ENCODE assay signal across 29 mouse cellular contexts in genomic region chr6:30569331-30569730, GRCm38 (mm10). TPM values are rescaled to one million over a fixed set of nuclear protein-coding genes. Genes with fewer than 3 reads are reported as not detected.
A peak's percentile ranks its signal among the peaks of the same experiment; 100 is the strongest.
DNase-seq lines count a peak whose midpoint lies in the region; ATAC-seq and TF ChIP-seq lines count a peak whose summit lies in the region.
"Had no signal": no experiment of that assay in that cellular context is flagged by ENCODE, and none has a peak within 500 bp of the region (broad histone marks: within the 10 kb centered on the region; RNA-seq: fewer than 3 reads in every experiment).

No protein-coding gene starts in this region.

- no peak for TF ChIP-seq EP300 in heart, adult 2 months (IDR thresholded peaks at IDR 0.05; ENCODE audit: insufficient read depth, low read depth, low read length)

- intact Hi-C loops in heart, adult 2 months (cut with DNase I): no loop called here
- intact Hi-C loops in left cerebral cortex, adult 2 months (cut with DNase I): no loop called here
- intact Hi-C loops in left cerebral cortex, postnatal 10 days (cut with DNase I): no loop called here

- no peaks in the 10 kb centered on the region for H3K79me2 ChIP-seq in heart, adult 2 months (replicated peaks; ENCODE audit: control insufficient read depth, insufficient read depth, low read length)

- H3K4me3 ChIP-seq in heart, embryonic 10.5 days: no peak overlapping the region
- H3K4me3 ChIP-seq in heart, adult 2 months: no peak overlapping the region
- no peak overlapping the region for H3K4me3 ChIP-seq in left cerebral cortex, adult 2 months
- H3K4me3 ChIP-seq in limb, embryonic 15.5 days: no peak overlapping the region
- H3K4me3 ChIP-seq: forebrain, embryonic 13.5 days; limb, embryonic 12.5 days; liver, embryonic 12.5 days had no signal

- 88% methylated on average over 10 of the region's 10 CpGs for WGBS in heart, embryonic 10.5 days
- 94% methylated on average over 10 of the region's 10 CpGs for WGBS in heart, adult 2 months
- 61% methylated on average over 10 of the region's 10 CpGs for WGBS in limb, embryonic 15.5 days

- H3K4me1 ChIP-seq in heart, embryonic 10.5 days: peaks cover 49% of the 10 kb centered on the region
- no peaks in the 10 kb centered on the region; the same call in 1 of the 2 replicates for H3K4me1 ChIP-seq in heart, adult 2 months (ENCODE audit: control insufficient read depth, insufficient read depth, low read length)
- H3K4me1 ChIP-seq in limb, embryonic 15.5 days: peaks cover 32% of the 10 kb centered on the region
- H3K4me1 ChIP-seq: liver, embryonic 12.5 days had no signal

- H3K36me3 ChIP-seq in heart, embryonic 10.5 days: no peaks in the 10 kb centered on the region
- no peaks in the 10 kb centered on the region for H3K36me3 ChIP-seq in heart, adult 2 months (ENCODE audit: control insufficient read depth, insufficient read depth, low read length)
- H3K36me3 ChIP-seq in limb, embryonic 15.5 days: no peaks in the 10 kb centered on the region
- H3K36me3 ChIP-seq: liver, embryonic 12.5 days had no signal

- no peak overlapping the region for H3K9ac ChIP-seq in heart, adult 2 months (ENCODE audit: low read depth, low read length)
- H3K9ac ChIP-seq in limb, embryonic 15.5 days: no peak overlapping the region
- H3K9ac ChIP-seq: limb, embryonic 12.5 days; liver, embryonic 12.5 days had no signal

- no peak for TF ChIP-seq CTCF in heart, adult 2 months (IDR thresholded peaks at IDR 0.05)
- TF ChIP-seq CTCF in left cerebral cortex, adult 2 months (IDR thresholded peaks at IDR 0.05): no peak

- no peak for DNase-seq in heart, embryonic 10.5 days (ENCODE audit: low spot score)
- DNase-seq in heart, adult 2 months: no peak
- DNase-seq in left cerebral cortex, adult 2 months (ENCODE audit: extremely low spot score in 1 of 2, low spot score in 2 of 2): peak in 1 of 2 experiments; percentile 45
- no peak for DNase-seq in left cerebral cortex, postnatal 10 days (ENCODE audit: extremely low spot score in 1 of 2, low spot score in 2 of 2)
- DNase-seq in right cerebral cortex, adult 18-20 months: peak; percentile 69
- no peak for DNase-seq in right cerebral cortex, postnatal 4 days
- DNase-seq: adrenal gland, postnatal 36 days; cerebellum, adult 11 months; cerebellum, adult 9-11 months; gastrocnemius, postnatal 10 days; heart, postnatal 36 days; kidney, adult 8-10 months; kidney, postnatal 10 days; lung, adult 18-20 months; lung, postnatal 10 days had no signal

- ATAC-seq in limb, embryonic 15.5 days (ENCODE audit: insufficient number of reproducible peaks, low FRiP score, low TSS enrichment, low read depth): no peak
- ATAC-seq in erythroid progenitor cell, adult 5-6 weeks (replicated peaks; ENCODE audit: low FRiP score, poor library complexity, severe bottlenecking): no peak
- ATAC-seq: CD4-positive, CD25-positive, alpha-beta regulatory T cell, adult 4 months; forebrain, embryonic 13.5 days; inflammation-experienced regulatory T-cells, adult 6 months; liver, embryonic 12.5 days had no signal

- H3K27me3 ChIP-seq in heart, embryonic 10.5 days (ENCODE audit: insufficient read depth, poor library complexity, severe bottlenecking): no peaks in the 10 kb centered on the region
- no peaks in the 10 kb centered on the region for H3K27me3 ChIP-seq in heart, adult 2 months (ENCODE audit: control insufficient read depth, insufficient read depth, low read length)
- H3K27me3 ChIP-seq in limb, embryonic 15.5 days: no peaks in the 10 kb centered on the region
- H3K27me3 ChIP-seq: forebrain, embryonic 13.5 days; limb, embryonic 12.5 days had no signal

- H3K4me2 ChIP-seq in limb, embryonic 15.5 days: no peak overlapping the region
- H3K4me2 ChIP-seq: forebrain, embryonic 13.5 days; limb, embryonic 12.5 days; liver, embryonic 12.5 days; midbrain, embryonic 11.5 days had no signal

- TF ChIP-seq POLR2A in heart, adult 2 months (IDR thresholded peaks at IDR 0.05; ENCODE audit: insufficient read depth, low read depth, low read length): no peak

- peak overlapping the region; percentile 71 for H3K27ac ChIP-seq in heart, embryonic 10.5 days
- H3K27ac ChIP-seq in heart, adult 2 months: no peak overlapping the region
- peak overlapping the region; percentile 81 for H3K27ac ChIP-seq in left cerebral cortex, adult 2 months
- H3K27ac ChIP-seq in limb, embryonic 15.5 days: peak overlapping the region; percentile 29; the same call in 1 of the 2 replicates
- H3K27ac ChIP-seq: forebrain, embryonic 13.5 days; liver, embryonic 12.5 days had no signal

- H3K9me3 ChIP-seq in heart, embryonic 10.5 days: no peaks in the 10 kb centered on the region
- H3K9me3 ChIP-seq in limb, embryonic 15.5 days: no peaks in the 10 kb centered on the region
- H3K9me3 ChIP-seq: forebrain, embryonic 13.5 days; limb, embryonic 12.5 days; liver, embryonic 12.5 days had no signal

RNA-seq across cellular contexts. Expression of gene Cpa4, which starts 1.2 kb away (rescaled TPM):
- polyA plus RNA-seq in heart, embryonic 10.5 days (2016; fragmentation: Nextera tagmentation; extraction: Ambion mirVana): 1.2 and 1.7 TPM in 2 replicates
- total RNA-seq in heart, adult 2 months (2021): not detected
- polyA plus RNA-seq in heart, adult 2 months (2012; rRNA removed): not detected in 2 replicates
- under 1 TPM in 1 of 2 experiments, not detected in 1; 0.16 TPM for total RNA-seq in left cerebral cortex, adult 2 months (2021)
- under 1 TPM; 0.15 to 0.16 TPM for total RNA-seq in left cerebral cortex, postnatal 10 days (2021)
- polyA plus RNA-seq in limb, embryonic 15.5 days (2015; fragmentation: Nextera tagmentation; extraction: Ambion mirVana): 5.2 and 6.3 TPM in 2 replicates
- total RNA-seq in erythroid progenitor cell, adult 5-6 weeks (2015; ENCODE audit: low replicate concordance): not detected in 2 replicates
- total RNA-seq in erythroid progenitor cell, adult 5-6 weeks (2017; ENCODE audit: low replicate concordance): not detected in 2 replicates
- total RNA-seq: common myeloid progenitor, adult 5-6 weeks; granulocyte monocyte progenitor cell, adult 5-6 weeks; heart, postnatal 36 days; layer of hippocampus, postnatal 14 days had no signal
- polyA plus RNA-seq: CD4-positive, CD25-positive, alpha-beta regulatory T cell, adult 4 months; inflammation-experienced regulatory T-cells, adult 6 months; thymus, postnatal 0 days had no signal

RNA-seq across cellular contexts. Expression of gene Cpa2, which starts 27.9 kb away (rescaled TPM):
- polyA plus RNA-seq in heart, embryonic 10.5 days (2016; fragmentation: Nextera tagmentation; extraction: Ambion mirVana): 17.8 and 29.1 TPM in 2 replicates
- total RNA-seq in heart, adult 2 months (2021): not detected
- polyA plus RNA-seq in heart, adult 2 months (2012; rRNA removed): 0.12 TPM in 1 of 2 replicates, not detected in the other
- 1 to 10 TPM in 1 of 2 experiments, under 1 TPM in 1; 0.61 to 1.2 TPM for total RNA-seq in left cerebral cortex, adult 2 months (2021)
- total RNA-seq in left cerebral cortex, postnatal 10 days (2021): 1 to 10 TPM; 3.6 to 4.6 TPM
- polyA plus RNA-seq in limb, embryonic 15.5 days (2015; fragmentation: Nextera tagmentation; extraction: Ambion mirVana): 4.8 and 6.7 TPM in 2 replicates
- not detected in 2 replicates for total RNA-seq in erythroid progenitor cell, adult 5-6 weeks (2015; ENCODE audit: low replicate concordance)
- total RNA-seq in erythroid progenitor cell, adult 5-6 weeks (2017; ENCODE audit: low replicate concordance): not detected in 2 replicates
- total RNA-seq: common myeloid progenitor, adult 5-6 weeks; heart, postnatal 36 days had no signal

RNA-seq across cellular contexts. Expression of gene Cpa5, which starts 41.5 kb away (rescaled TPM):
- polyA plus RNA-seq in heart, embryonic 10.5 days (2016; fragmentation: Nextera tagmentation; extraction: Ambion mirVana): 0.97 and 2.1 TPM in 2 replicates
- total RNA-seq in heart, adult 2 months (2021): not detected
- not detected in 2 replicates for polyA plus RNA-seq in heart, adult 2 months (2012; rRNA removed)
- not detected for total RNA-seq in left cerebral cortex, adult 2 months (2021)
- not detected for total RNA-seq in left cerebral cortex, postnatal 10 days (2021)
- 0.27 and 0.83 TPM in 2 replicates for polyA plus RNA-seq in limb, embryonic 15.5 days (2015; fragmentation: Nextera tagmentation; extraction: Ambion mirVana)
- total RNA-seq in erythroid progenitor cell, adult 5-6 weeks (2015; ENCODE audit: low replicate concordance): not detected in 2 replicates
- not detected in 2 replicates for total RNA-seq in erythroid progenitor cell, adult 5-6 weeks (2017; ENCODE audit: low replicate concordance)
- total RNA-seq: adrenal gland, adult 18-20 months; adrenal gland, postnatal 36 days; common myeloid progenitor, adult 5-6 weeks; granulocyte monocyte progenitor cell, adult 5-6 weeks; heart, postnatal 36 days; layer of hippocampus, postnatal 14 days had no signal
- polyA plus RNA-seq: CD4-positive, CD25-positive, alpha-beta regulatory T cell, adult 4 months; inflammation-experienced regulatory T-cells, adult 6 months; liver, embryonic 12.5 days; thymus, postnatal 0 days had no signal

RNA-seq across cellular contexts. Expression of gene Ssmem1, which starts 59.7 kb away (rescaled TPM):
- polyA plus RNA-seq in heart, embryonic 10.5 days (2016; fragmentation: Nextera tagmentation; extraction: Ambion mirVana): 0.16 TPM in 1 of 2 replicates, not detected in the other
- not detected for total RNA-seq in heart, adult 2 months (2021)
- 0.16 TPM in 1 of 2 replicates, not detected in the other for polyA plus RNA-seq in heart, adult 2 months (2012; rRNA removed)
- total RNA-seq in left cerebral cortex, adult 2 months (2021): 1 to 10 TPM in 1 of 2 experiments, under 1 TPM in 1; 0.70 to 1.1 TPM
- total RNA-seq in left cerebral cortex, postnatal 10 days (2021): 1 to 10 TPM in 1 of 2 experiments, under 1 TPM in 1; 0.39 to 1.4 TPM
- 0.14 TPM in 1 of 2 replicates, not detected in the other for polyA plus RNA-seq in limb, embryonic 15.5 days (2015; fragmentation: Nextera tagmentation; extraction: Ambion mirVana)
- not detected in 2 replicates for total RNA-seq in erythroid progenitor cell, adult 5-6 weeks (2015; ENCODE audit: low replicate concordance)
- not detected in 2 replicates for total RNA-seq in erythroid progenitor cell, adult 5-6 weeks (2017; ENCODE audit: low replicate concordance)
- total RNA-seq: common myeloid progenitor, adult 5-6 weeks had no signal
- polyA plus RNA-seq: CD4-positive, CD25-positive, alpha-beta regulatory T cell, adult 4 months; forebrain, embryonic 13.5 days; heart, embryonic 14.5 days; inflammation-experienced regulatory T-cells, adult 6 months; limb, embryonic 12.5 days had no signal

RNA-seq across cellular contexts. Expression of gene Tmem209, which starts 59.7 kb away (rescaled TPM):
- polyA plus RNA-seq in heart, embryonic 10.5 days (2016; fragmentation: Nextera tagmentation; extraction: Ambion mirVana): 38.2 and 41.1 TPM in 2 replicates
- 1 to 10 TPM; 6.3 to 7.5 TPM for total RNA-seq in heart, adult 2 months (2021)
- polyA plus RNA-seq in heart, adult 2 months (2012; rRNA removed): 15.9 and 32.9 TPM in 2 replicates
- total RNA-seq in left cerebral cortex, adult 2 months (2021): 10 to 100 TPM; 18.3 to 21.7 TPM
- 10 to 100 TPM; 16.3 to 16.6 TPM for total RNA-seq in left cerebral cortex, postnatal 10 days (2021)
- 28.0 and 28.1 TPM in 2 replicates for polyA plus RNA-seq in limb, embryonic 15.5 days (2015; fragmentation: Nextera tagmentation; extraction: Ambion mirVana)
- 54.5 and 55.5 TPM in 2 replicates for total RNA-seq in erythroid progenitor cell, adult 5-6 weeks (2015; ENCODE audit: low replicate concordance)
- total RNA-seq in erythroid progenitor cell, adult 5-6 weeks (2017; ENCODE audit: low replicate concordance): 47.7 and 61.2 TPM in 2 replicates
